Mouse (Mus musculus) heart, embryonic 14.5 days (tissue): ENCODE measurements around the gene Rplp2. TPM values are rescaled to one million over a fixed set of nuclear protein-coding genes. Genes with fewer than 3 reads are reported as not detected.
"Not testable (repeated sequence)": the region's sequence is repeated elsewhere in the genome, so short reads cannot be mapped to it uniquely, and the experiment has no call there.

Source experiments
- ATAC-seq: fragments of 200-750 bp; cut with Nextera tagmentation; 2 replicates; pipeline ENCODE4 v1.8.0; 2017; ENCODE audit warnings: low read depth, moderate TSS enrichment; ENCODE audit not compliant: insufficient number of reproducible peaks, insufficient read depth, low FRiP score
- H3K27ac ChIP-seq, 2 experiments: fragments of 200-500 bp in 1 of 2; fragments of 300-500 bp in 1 of 2; sonication (generic) in 1 of 2; replicated peaks in 1 of 2; 2 replicates each; pipeline ENCODE4 v1.5.1; 2012 to 2014; ENCODE audit warnings: low read depth in 2 of 2, low read length in 2 of 2, control low read depth in 1 of 2, mild to moderate bottlenecking in 1 of 2, mixed read lengths in 1 of 2; ENCODE audit not compliant: control insufficient read depth in 1 of 2, insufficient read depth in 1 of 2
- H3K27me3 ChIP-seq: fragments of 300-500 bp; sonication (generic); 2 replicates; pipeline ENCODE4 v1.6.1; 2014; ENCODE audit warnings: mild to moderate bottlenecking, low read length, control low read depth; ENCODE audit not compliant: control insufficient read depth, insufficient read depth
- H3K36me3 ChIP-seq: fragments of 300-500 bp; sonication (generic); 2 replicates; pipeline ENCODE4 v1.6.1; 2014; ENCODE audit warnings: mild to moderate bottlenecking, control low read depth, low read length, mixed read lengths; ENCODE audit not compliant: control insufficient read depth, insufficient read depth
- H3K4me1 ChIP-seq, 2 experiments: fragments of 200-500 bp in 1 of 2; fragments of 300-500 bp in 1 of 2; sonication (generic) in 1 of 2; 2 replicates each; pipeline ENCODE4 v1.6.1; 2012 to 2014; ENCODE audit warnings: low read length in 2 of 2, control low read depth in 1 of 2, mixed read lengths in 1 of 2; ENCODE audit not compliant: control insufficient read depth in 2 of 2, insufficient read depth in 2 of 2
- H3K4me2 ChIP-seq: fragments of 300-500 bp; sonication (generic); 2 replicates; pipeline ENCODE4 v1.6.1; 2014; ENCODE audit warnings: mild to moderate bottlenecking, low read length
- H3K4me3 ChIP-seq, 2 experiments: fragments of 200-500 bp in 1 of 2; fragments of 300-500 bp in 1 of 2; sonication (generic) in 1 of 2; 2 replicates each; pipeline ENCODE4 v1.5.1; 2012 to 2014; ENCODE audit warnings: low read length in 2 of 2, mild to moderate bottlenecking in 2 of 2, control low read depth in 1 of 2, low read depth in 1 of 2, moderate library complexity in 1 of 2; ENCODE audit not compliant: control insufficient read depth in 1 of 2, insufficient read depth in 1 of 2
- H3K9ac ChIP-seq: fragments of 300-500 bp; sonication (generic); 2 replicates; pipeline ENCODE4 v1.6.1; 2014; ENCODE audit warnings: mild to moderate bottlenecking, low read length
- H3K9me3 ChIP-seq: fragments of 300-500 bp; sonication (generic); 2 replicates; pipeline ENCODE4 v1.6.1; 2016; ENCODE audit warnings: low read length, control low read depth; ENCODE audit not compliant: control insufficient read depth
- WGBS: fragments of 180-500 bp; shearing (Covaris S2); extraction: QIAGEN DNeasy Blood & Tissue Kit; methylation state at CpG from one replicate; pipeline ENCODE4 v1.1.7; 2014; 5-methylcytosine and 5-hydroxymethylcytosine counted together
- polyA plus RNA-seq: library from polyadenylated mRNA; unstranded; fragments of >200 nt; fragmentation: Nextera tagmentation; extraction: Ambion mirVana; gene quantifications from 2 replicates; pipeline ENCODE4 v1.2.1, GENCODE M21; 2014

The Rplp2 gene
- polyA plus RNA-seq, 1 experiment from 2014 or later, result 975 TPM

GRCm38 (mm10) chr7:141441460-141441859 is 5.7 kb upstream of the Rplp2 start:
- Histone ChIP-seq H3K9ac (no peak overlapping the region), H3K27me3 (no peaks in the 10 kb centered on the region), H3K4me1 (peaks cover 22 to 25% of the 10 kb centered on the region in 2 experiments), H3K27ac (no peak overlapping the region), H3K4me2 (no peak overlapping the region), H3K4me3 (no peak overlapping the region), H3K36me3 (peaks cover 32% of the 10 kb centered on the region), H3K9me3 (no peaks in the 10 kb centered on the region)
- ATAC-seq, result no peak
- 95% methylated on average over 9 of the region's 9 CpGs for WGBS

GRCm38 (mm10) chr7:141442199-141442598 is 5.0 kb upstream of the Rplp2 start:
- ATAC-seq, result no peak
- no peak overlapping the region for H3K4me3 ChIP-seq
- H3K9me3 ChIP-seq, result no peaks in the 10 kb centered on the region
- H3K36me3 ChIP-seq, result peaks cover 32% of the 10 kb centered on the region
- 92% methylated on average over 13 of the region's 13 CpGs for whole genome bisulfite sequencing
- H3K4me2 ChIP-seq, result no peak overlapping the region
- peaks cover 21% of the 10 kb centered on the region in 2 experiments for H3K4me1 ChIP-seq
- no peak overlapping the region for H3K27ac ChIP-seq
- H3K27me3 ChIP-seq, result no peaks in the 10 kb centered on the region
- no peak overlapping the region; the same call in 1 of the 2 replicates for H3K9ac ChIP-seq

GRCm38 (mm10) chr7:141443081-141443821 is 3.9 kb upstream of the Rplp2 start:
- H3K9me3 ChIP-seq, result no peaks in the 10 kb centered on the region
- peaks cover 28% of the 10 kb centered on the region for H3K36me3 ChIP-seq
- H3K9ac ChIP-seq, result peak overlapping the region; percentile 77
- no peak for ATAC-seq
- peak overlapping the region; percentile 34 to 41; a peak in 2 of 4 replicates for H3K27ac ChIP-seq
- H3K4me1 ChIP-seq, result peaks cover 20 to 21% of the 10 kb centered on the region in 2 experiments
- H3K4me3 ChIP-seq, result peak overlapping the region; percentile 50 to 68
- whole genome bisulfite sequencing, result 21% methylated on average over 12 of the region's 12 CpGs
- H3K4me2 ChIP-seq, result peak overlapping the region; percentile 96
- no peaks in the 10 kb centered on the region for H3K27me3 ChIP-seq

GRCm38 (mm10) chr7:141443828-141444237 is 3.3 kb upstream of the Rplp2 start, which contains the start of gene Pidd1:
Gene Pidd1, minus strand, starts transcription at chr7:141444025.
- peaks cover 27% of the 10 kb centered on the region for H3K36me3 ChIP-seq
- no peaks in the 10 kb centered on the region for H3K9me3 ChIP-seq
- H3K4me2 ChIP-seq, result peak within 1 kb of the TSS; percentile 96
- H3K27ac ChIP-seq, result peak within 1 kb of the TSS; percentile 46 to 80
- H3K4me1 ChIP-seq, result peaks cover 25 to 26% of the 10 kb centered on the region in 2 experiments
- ATAC-seq, result 0 out of 2 replicates have a peak, but pooled peaks have one; percentile 24
- peak within 1 kb of the TSS; percentile 50 to 68 for H3K4me3 ChIP-seq
- H3K9ac ChIP-seq, result peak within 1 kb of the TSS; percentile 77
- WGBS, result under 1% methylated on average over 25 of the region's 25 CpGs
- no peaks in the 10 kb centered on the region for H3K27me3 ChIP-seq

- Histone ChIP-seq H3K36me3 (peaks cover 33% of the 10 kb centered on the region), H3K4me2 (peak overlapping the region; percentile 91), H3K4me1 (peaks cover 21 to 23% of the 10 kb centered on the region in 2 experiments)
- not testable (repeated sequence) for H3K9me3 ChIP-seq, ATAC-seq, H3K4me3 ChIP-seq, H3K27ac ChIP-seq, H3K27me3 ChIP-seq, H3K9ac ChIP-seq
- WGBS, result 79% methylated on average over 3 of the region's 3 CpGs
Observed at GRCm38 (mm10) chr7:141446374-141446773, 796 bp upstream of the Rplp2 start.

- no peaks in the 10 kb centered on the region for H3K9me3 ChIP-seq
- ATAC-seq, result no peak
- no peak overlapping the region for H3K27ac ChIP-seq
- peaks cover 43% of the 10 kb centered on the region for H3K36me3 ChIP-seq
- H3K9ac ChIP-seq, result no peak overlapping the region
- H3K4me2 ChIP-seq, result no peak overlapping the region
- no peaks in the 10 kb centered on the region for H3K27me3 ChIP-seq
- no peak overlapping the region for H3K4me3 ChIP-seq
- H3K4me1 ChIP-seq, result peaks cover 11 to 20% of the 10 kb centered on the region in 2 experiments
Observed at GRCm38 (mm10) chr7:141451928-141452327, 4.8 kb downstream of the Rplp2 start.

- 73% methylated on average over 2 of the region's 2 CpGs for WGBS
- no peaks in the 10 kb centered on the region for H3K9me3 ChIP-seq
- H3K9ac ChIP-seq, result no peak overlapping the region
- H3K36me3 ChIP-seq, result peaks cover 49% of the 10 kb centered on the region
- H3K27ac ChIP-seq, result no peak overlapping the region
- ATAC-seq, result no peak
- H3K4me2 ChIP-seq, result no peak overlapping the region
- H3K27me3 ChIP-seq, result no peaks in the 10 kb centered on the region
- no peak overlapping the region for H3K4me3 ChIP-seq
- H3K4me1 ChIP-seq, result peaks cover 8 to 13% of the 10 kb centered on the region in 2 experiments; a peak in 3 of 4 replicates
Observed at GRCm38 (mm10) chr7:141453636-141454035, 6.5 kb downstream of the Rplp2 start.
